8 mouse cellular contexts compared by ENCODE assay signal in the genomic region with DNA sequence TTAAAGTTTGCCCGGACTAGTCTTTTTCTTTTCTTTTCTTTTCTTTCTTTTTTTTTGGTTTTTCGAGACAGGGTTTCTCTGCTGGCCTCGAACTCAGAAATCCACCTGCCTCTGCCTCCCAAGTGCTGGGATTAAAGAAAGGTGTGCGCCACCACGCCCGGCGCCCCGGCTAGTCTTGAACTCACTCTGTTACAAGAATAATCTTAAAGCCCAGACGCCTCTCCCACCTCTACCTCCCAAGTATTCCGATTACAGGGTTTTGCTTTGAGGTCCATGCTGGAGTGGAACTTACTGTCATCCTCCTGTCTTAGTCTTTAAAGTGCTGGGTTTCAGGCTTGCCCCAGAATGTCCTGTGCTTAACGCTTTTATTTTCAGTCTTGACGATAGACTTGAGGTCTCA. TPM values are rescaled to one million over a fixed set of nuclear protein-coding genes. Genes with fewer than 3 reads are reported as not detected.
DNase-seq lines count a peak whose midpoint lies in the region; ATAC-seq lines count a peak whose summit lies in the region.

No protein-coding gene starts in this region.

- DNase-seq in lung, postnatal 4 days = no peak
- DNase-seq in left cerebral cortex, postnatal 14 days (ENCODE audit: low spot score in 2 of 2) = no peak
- DNase-seq in right cerebral cortex, adult 2 months (ENCODE audit: low spot score in 2 of 2) = no peak

- WGBS in lung, embryonic 16.5 days = 56% methylated on average over 12 of the region's 12 CpGs
- WGBS in limb, embryonic 15.5 days = 57% methylated on average over 12 of the region's 12 CpGs
- WGBS in stomach, embryonic 14.5 days = 55% methylated on average over 12 of the region's 12 CpGs

- H3K4me2 ChIP-seq in lung, embryonic 16.5 days (ENCODE audit: low read depth, low read length) = peak overlapping the region; percentile 81
- H3K4me2 ChIP-seq in limb, embryonic 15.5 days = peak overlapping the region; percentile 90
- peak overlapping the region; percentile 85 for H3K4me2 ChIP-seq in stomach, embryonic 14.5 days (replicated peaks; ENCODE audit: low read depth, low read length)

- H3K4me1 ChIP-seq in lung, embryonic 16.5 days (replicated peaks; ENCODE audit: control insufficient read depth, insufficient read depth, low read length) = peaks cover 10% of the 10 kb centered on the region
- H3K4me1 ChIP-seq in erythroblast, embryonic 14.5 days (ENCODE audit: control insufficient read depth) = peaks cover 57% of the 10 kb centered on the region
- peaks cover 28% of the 10 kb centered on the region for H3K4me1 ChIP-seq in limb, embryonic 15.5 days
- peaks cover 17% of the 10 kb centered on the region for H3K4me1 ChIP-seq in stomach, embryonic 14.5 days (ENCODE audit: control insufficient read depth, insufficient read depth, low read length)

- H3K27me3 ChIP-seq in lung, embryonic 16.5 days (ENCODE audit: control insufficient read depth, insufficient read depth, low read depth, low read length) = no peaks in the 10 kb centered on the region
- no peaks in the 10 kb centered on the region for H3K27me3 ChIP-seq in erythroblast, embryonic 14.5 days (ENCODE audit: control insufficient read depth)
- no peaks in the 10 kb centered on the region for H3K27me3 ChIP-seq in limb, embryonic 15.5 days
- no peaks in the 10 kb centered on the region for H3K27me3 ChIP-seq in stomach, embryonic 14.5 days (ENCODE audit: control insufficient read depth, insufficient read depth, low read length)

- H3K36me3 ChIP-seq in lung, embryonic 16.5 days (ENCODE audit: control insufficient read depth, insufficient read depth, low read length) = no peaks in the 10 kb centered on the region
- H3K36me3 ChIP-seq in erythroblast, embryonic 14.5 days (ENCODE audit: control insufficient read depth) = peaks cover 6% of the 10 kb centered on the region; the same call in 1 of the 2 replicates
- H3K36me3 ChIP-seq in limb, embryonic 15.5 days = no peaks in the 10 kb centered on the region
- no peaks in the 10 kb centered on the region for H3K36me3 ChIP-seq in stomach, embryonic 14.5 days (ENCODE audit: control insufficient read depth, insufficient read depth, low read length)

- H3K9ac ChIP-seq in lung, embryonic 16.5 days (ENCODE audit: low read length) = peak overlapping the region; percentile 55
- peak overlapping the region; percentile 8; the same call in 1 of the 2 replicates for H3K9ac ChIP-seq in limb, embryonic 15.5 days
- H3K9ac ChIP-seq in stomach, embryonic 14.5 days (replicated peaks; ENCODE audit: low read depth, low read length) = 0 out of 2 replicates have a peak overlapping the region, but pooled peaks have one; percentile 58

- no peak overlapping the region for H3K27ac ChIP-seq in lung, embryonic 16.5 days (ENCODE audit: low read length)
- H3K27ac ChIP-seq in limb, embryonic 15.5 days = 0 out of 2 replicates have a peak overlapping the region, but pooled peaks have one; percentile 1
- H3K27ac ChIP-seq in stomach, embryonic 14.5 days (ENCODE audit: low read length) = no peak overlapping the region

- no peaks in the 10 kb centered on the region for H3K9me3 ChIP-seq in lung, embryonic 16.5 days (ENCODE audit: control insufficient read depth, low read length)
- H3K9me3 ChIP-seq in erythroblast, embryonic 14.5 days (ENCODE audit: control insufficient read depth, low read length) = no peaks in the 10 kb centered on the region
- no peaks in the 10 kb centered on the region for H3K9me3 ChIP-seq in limb, embryonic 15.5 days
- H3K9me3 ChIP-seq in stomach, embryonic 14.5 days (ENCODE audit: control insufficient read depth, low read depth, low read length) = no peaks in the 10 kb centered on the region

- no peak for ATAC-seq in lung, embryonic 16.5 days (ENCODE audit: low read depth)
- no peak for ATAC-seq in limb, embryonic 15.5 days (ENCODE audit: insufficient number of reproducible peaks, low FRiP score, low TSS enrichment, low read depth)
- no peak for ATAC-seq in stomach, embryonic 14.5 days (ENCODE audit: insufficient number of reproducible peaks, insufficient read depth, low FRiP score, low read depth)
- no peak for ATAC-seq in CD4-positive, CD25-positive, alpha-beta regulatory T cell, adult 4 months

- peak overlapping the region; percentile 64 for H3K4me3 ChIP-seq in lung, embryonic 16.5 days (ENCODE audit: low read length)
- H3K4me3 ChIP-seq in erythroblast, embryonic 14.5 days (replicated peaks) = peak overlapping the region; percentile 92
- peak overlapping the region; percentile 91 for H3K4me3 ChIP-seq in limb, embryonic 15.5 days
- H3K4me3 ChIP-seq in stomach, embryonic 14.5 days (ENCODE audit: low read depth, low read length) = peak overlapping the region; percentile 81

- intact Hi-C loops in left cerebral cortex, postnatal 14 days (cut with DNase I) = loop anchor here (1.0 kb wide), 1 partner anchor 9 kb away; no protein-coding TSS in a partner anchor

RNA-seq across cellular contexts. Expression of gene Aacs, which starts 0.6 kb away (rescaled TPM):
- 31.2 and 31.8 TPM in 2 replicates for polyA plus RNA-seq in lung, embryonic 16.5 days (2015; fragmentation: Nextera tagmentation; extraction: Ambion mirVana)
- 0.25 and 0.32 TPM in 2 replicates for polyA plus RNA-seq in erythroblast, embryonic 14.5 days (2012)
- 50.5 and 53.2 TPM in 2 replicates for polyA plus RNA-seq in limb, embryonic 15.5 days (2015; fragmentation: Nextera tagmentation; extraction: Ambion mirVana)
- polyA plus RNA-seq in stomach, embryonic 14.5 days (2014; fragmentation: Nextera tagmentation; extraction: Ambion mirVana) = 45.6 and 50.9 TPM in 2 replicates
- total RNA-seq in left cerebral cortex, postnatal 14 days (2021) = 10 to 100 TPM; 62.2 to 68.4 TPM
- polyA plus RNA-seq in CD4-positive, CD25-positive, alpha-beta regulatory T cell, adult 4 months (2017; shearing (Covaris generic)) = 10 to 100 TPM; 22.1 to 39.8 TPM

RNA-seq across cellular contexts. Expression of gene Bri3bp, which starts 33.7 kb away (rescaled TPM):
- polyA plus RNA-seq in lung, embryonic 16.5 days (2015; fragmentation: Nextera tagmentation; extraction: Ambion mirVana) = 29.1 and 31.9 TPM in 2 replicates
- polyA plus RNA-seq in erythroblast, embryonic 14.5 days (2012) = 0.16 and 0.38 TPM in 2 replicates
- 32.4 and 33.0 TPM in 2 replicates for polyA plus RNA-seq in limb, embryonic 15.5 days (2015; fragmentation: Nextera tagmentation; extraction: Ambion mirVana)
- polyA plus RNA-seq in stomach, embryonic 14.5 days (2014; fragmentation: Nextera tagmentation; extraction: Ambion mirVana) = 28.3 and 34.1 TPM in 2 replicates
- 10 to 100 TPM; 81.0 to 85.6 TPM for total RNA-seq in left cerebral cortex, postnatal 14 days (2021)
- 1 to 10 TPM; 4.3 to 7.5 TPM for polyA plus RNA-seq in CD4-positive, CD25-positive, alpha-beta regulatory T cell, adult 4 months (2017; shearing (Covaris generic))

RNA-seq across cellular contexts. Expression of gene Dhx37, which starts 41.1 kb away (rescaled TPM):
- 10.1 and 10.6 TPM in 2 replicates for polyA plus RNA-seq in lung, embryonic 16.5 days (2015; fragmentation: Nextera tagmentation; extraction: Ambion mirVana)
- polyA plus RNA-seq in erythroblast, embryonic 14.5 days (2012) = 0.95 and 1.0 TPM in 2 replicates
- 9.0 and 9.2 TPM in 2 replicates for polyA plus RNA-seq in limb, embryonic 15.5 days (2015; fragmentation: Nextera tagmentation; extraction: Ambion mirVana)
- 7.5 and 9.2 TPM in 2 replicates for polyA plus RNA-seq in stomach, embryonic 14.5 days (2014; fragmentation: Nextera tagmentation; extraction: Ambion mirVana)
- total RNA-seq in left cerebral cortex, postnatal 14 days (2021) = 10 to 100 TPM; 10.1 to 10.9 TPM
- polyA plus RNA-seq in CD4-positive, CD25-positive, alpha-beta regulatory T cell, adult 4 months (2017; shearing (Covaris generic)) = 1 to 10 TPM; 8.4 to 8.6 TPM

RNA-seq across cellular contexts. Expression of gene Tmem132b, which starts 56.5 kb away (rescaled TPM):
- not detected in 2 replicates for polyA plus RNA-seq in lung, embryonic 16.5 days (2015; fragmentation: Nextera tagmentation; extraction: Ambion mirVana)
- polyA plus RNA-seq in erythroblast, embryonic 14.5 days (2012) = 0.09 TPM in 1 of 2 replicates, not detected in the other
- 0.22 and 0.31 TPM in 2 replicates for polyA plus RNA-seq in limb, embryonic 15.5 days (2015; fragmentation: Nextera tagmentation; extraction: Ambion mirVana)
- polyA plus RNA-seq in stomach, embryonic 14.5 days (2014; fragmentation: Nextera tagmentation; extraction: Ambion mirVana) = 0.36 and 0.62 TPM in 2 replicates
- 100 to 1,000 TPM; 136 to 152 TPM for total RNA-seq in left cerebral cortex, postnatal 14 days (2021)
- under 1 TPM in 1 of 2 experiments, not detected in 1; 0.16 TPM for polyA plus RNA-seq in CD4-positive, CD25-positive, alpha-beta regulatory T cell, adult 4 months (2017; shearing (Covaris generic))

Comparison
In these comparisons a context has a peak if more than half of its experiments do, and no peak if none do; other contexts are left out.
1. H3K9ac ChIP-seq: peak in every context shown above with its lines; median percentile 58 in stomach, embryonic 14.5 days; 55 in lung, embryonic 16.5 days; 8 in limb, embryonic 15.5 days.
2. RNA of gene Aacs, which starts 0.6 kb away (polyA plus RNA-seq): 50.5 to 53.2 TPM in limb, embryonic 15.5 days, 45.6 to 50.9 TPM in stomach, embryonic 14.5 days, 22.1 to 39.8 TPM in CD4-positive, CD25-positive, alpha-beta regulatory T cell, adult 4 months and 31.2 to 31.8 TPM in lung, embryonic 16.5 days; 0.25 to 0.32 TPM in erythroblast, embryonic 14.5 days; every median in the first group is over 10 times any median in the second.
3. Peak in every context shown above with its lines, with median percentiles within 50 percentile points of each other: H3K4me2 ChIP-seq and H3K4me3 ChIP-seq.